Mouse (Mus musculus) cerebellum, postnatal 36 days (tissue): ENCODE results near the gene A930018P22Rik.
"Not testable (repeated sequence)": the region's sequence is repeated elsewhere in the genome, so short reads cannot be mapped to it uniquely, and the experiment has no call there.

ENCODE experiments used
- DNase-seq, 2 experiments: peaks; one replicate each; pipeline ENCODE4 v3.0.0; 2021 to 2022; ENCODE audit warnings: mixed read lengths in 2 of 2

Gene A930018P22Rik

GRCm38 (mm10) chr2:104122505-104123378 lies at the start of gene A930018P22Rik:
TSS of gene A930018P22Rik (plus strand) at chr2:104122769.
- peak; percentile 79 to 86 for DNase-seq

DNA sequence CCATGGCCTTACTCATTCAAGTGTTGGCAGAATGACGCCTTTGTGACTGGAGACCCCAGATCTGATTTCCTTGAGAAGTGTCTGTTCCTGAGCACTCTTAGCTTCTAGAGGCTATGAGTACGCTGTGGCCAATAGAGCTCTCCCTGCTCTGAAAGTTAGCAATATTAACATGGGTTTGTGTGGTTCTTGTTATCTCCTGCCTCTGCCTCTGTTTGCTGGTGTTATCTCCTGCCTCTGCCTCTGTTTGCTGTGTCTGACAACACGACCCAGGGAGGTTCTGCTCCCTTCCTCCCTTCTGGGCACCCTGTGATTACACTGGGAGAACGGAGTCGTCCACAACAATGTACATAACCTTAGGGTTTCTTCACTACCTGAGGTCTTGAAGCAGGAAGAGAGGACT lies 44.3 kb upstream of the A930018P22Rik start:
- DNase-seq: not testable (repeated sequence)

DNA sequence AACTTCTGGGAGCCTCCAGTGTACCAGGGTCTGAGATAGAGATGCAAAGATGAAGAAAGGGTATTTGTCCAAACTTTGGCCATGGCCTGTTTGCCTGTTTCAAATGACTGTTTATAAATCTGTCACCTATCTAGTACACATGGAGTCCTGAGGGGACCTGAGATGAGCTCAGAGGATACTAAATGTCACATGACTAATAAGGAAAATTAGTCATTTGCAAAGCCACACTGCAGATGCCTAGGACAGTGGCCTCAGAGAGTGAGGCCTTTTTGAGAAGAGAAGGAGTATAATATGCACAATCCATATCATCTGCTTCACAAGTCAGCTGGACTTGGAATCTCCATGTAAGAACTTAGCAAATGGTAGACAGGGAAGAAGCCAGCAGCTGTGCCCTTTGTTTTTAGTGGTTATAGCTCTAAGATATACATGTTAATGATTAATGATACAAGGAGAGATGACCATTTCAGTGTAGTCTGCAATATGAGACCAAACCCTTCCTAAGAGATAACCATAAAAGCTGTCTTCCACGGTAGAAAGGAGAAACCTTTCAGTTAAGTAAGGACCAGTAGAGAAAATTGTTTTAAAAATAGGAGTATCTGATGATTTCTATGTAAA lies 41.0 kb upstream of the A930018P22Rik start:
- not testable (repeated sequence) for DNase-seq

GRCm38 (mm10) chr2:104082474-104082873 lies 40.1 kb upstream of the A930018P22Rik start:
- DNase-seq: no peak

- not testable (repeated sequence) for DNase-seq
Measured at GRCm38 (mm10) chr2:104084027-104084426, 38.5 kb upstream of the A930018P22Rik start.

DNA sequence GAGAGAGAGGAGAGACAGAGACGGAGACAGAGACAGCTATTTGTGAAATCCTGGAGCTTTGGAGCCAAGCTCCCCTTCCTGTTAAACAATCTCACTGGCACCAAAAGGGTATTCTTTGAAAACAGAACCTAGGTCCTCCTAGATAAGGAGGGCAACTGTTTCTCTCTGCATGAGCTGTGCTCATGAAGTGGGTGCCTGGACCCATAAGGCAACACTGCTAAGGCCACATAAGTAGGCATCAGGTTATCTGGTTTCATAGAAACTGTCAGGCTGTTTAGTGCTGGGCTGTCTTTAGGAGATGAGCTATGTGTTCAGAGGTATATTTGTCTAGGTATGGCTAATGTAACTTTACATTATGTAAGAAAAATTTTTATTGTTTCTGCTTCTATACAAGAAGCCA lies 35.0 kb upstream of the A930018P22Rik start:
- DNase-seq: not testable (repeated sequence)

DNA sequence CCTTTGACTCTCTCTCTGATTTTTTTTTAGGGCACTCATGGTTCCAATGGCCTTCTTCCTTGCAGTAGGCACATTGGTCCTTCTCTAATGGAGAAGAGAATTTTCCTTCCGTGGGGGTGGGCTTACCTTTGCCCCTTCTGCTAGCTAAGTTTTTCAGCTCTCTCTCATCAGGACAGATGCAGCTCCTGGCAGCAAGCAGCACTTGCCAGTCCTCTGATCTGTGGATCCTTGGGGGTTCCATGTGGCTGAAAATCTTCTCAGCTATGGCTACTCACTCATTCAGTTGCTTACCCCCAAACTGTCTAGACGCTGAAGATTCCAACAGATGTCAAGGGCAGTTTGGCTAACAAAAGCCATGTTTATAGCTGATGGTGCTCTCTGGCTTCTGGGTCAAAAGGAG lies 29.3 kb upstream of the A930018P22Rik start:
- DNase-seq: no peak

GRCm38 (mm10) chr2:104095741-104096213 lies 26.8 kb upstream of the A930018P22Rik start, which contains the start of gene Cd59a:
TSS of gene Cd59a (plus strand) at chr2:104095801.
- peak; percentile 64 to 66 for DNase-seq

- no peak for DNase-seq
Measured at GRCm38 (mm10) chr2:104096256-104096655, 26.3 kb upstream of the A930018P22Rik start.

DNA sequence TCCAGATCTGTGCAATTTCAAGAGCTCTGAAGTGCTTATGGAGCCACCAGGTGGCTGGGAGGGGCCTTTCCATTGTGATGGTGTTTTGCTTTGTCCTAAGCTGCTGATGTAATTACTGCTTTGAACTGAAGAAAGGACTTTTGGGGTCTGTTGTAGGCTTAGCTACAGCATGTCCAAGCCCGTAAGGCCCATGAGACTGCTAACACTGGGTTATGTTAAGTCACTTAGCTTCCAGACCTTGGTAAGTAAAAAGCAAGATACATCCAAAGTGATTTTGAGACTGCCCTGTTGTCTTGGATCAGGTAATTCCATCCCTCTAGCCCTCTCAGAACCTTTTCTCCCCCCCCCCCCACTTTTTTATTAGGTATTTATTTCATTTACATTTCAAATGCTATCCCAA lies 25.8 kb upstream of the A930018P22Rik start:
- DNase-seq: not testable (repeated sequence)

- not testable (repeated sequence) for DNase-seq
Measured at GRCm38 (mm10) chr2:104097396-104097795, 25.2 kb upstream of the A930018P22Rik start.

- DNase-seq: no peak
Measured at GRCm38 (mm10) chr2:104098529-104099230, 23.9 kb upstream of the A930018P22Rik start.

- DNase-seq: no peak
Measured at GRCm38 (mm10) chr2:104099231-104099585, 23.4 kb upstream of the A930018P22Rik start.

DNA sequence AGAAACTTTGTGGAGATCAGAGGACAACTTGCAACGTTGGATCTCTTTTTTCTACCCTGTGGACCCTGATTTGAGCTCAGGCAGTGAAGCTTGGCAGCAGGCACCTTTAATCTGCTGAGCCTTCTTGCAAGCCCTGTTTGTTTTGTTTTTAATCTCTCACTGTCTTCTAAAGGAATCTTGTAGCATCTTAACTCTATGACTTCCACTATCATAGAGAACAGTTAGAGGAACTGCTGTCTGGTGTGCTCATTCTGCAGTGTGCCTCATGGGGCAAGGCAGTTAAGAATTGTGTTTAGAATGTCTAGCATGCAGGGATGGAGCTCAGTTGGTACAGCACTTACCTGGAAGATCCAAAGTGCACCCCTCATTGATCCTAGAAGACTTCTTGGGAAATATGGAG lies 22.6 kb upstream of the A930018P22Rik start:
- DNase-seq: no peak

- DNase-seq: no peak
Measured at GRCm38 (mm10) chr2:104104800-104105199, 17.8 kb upstream of the A930018P22Rik start.

DNA sequence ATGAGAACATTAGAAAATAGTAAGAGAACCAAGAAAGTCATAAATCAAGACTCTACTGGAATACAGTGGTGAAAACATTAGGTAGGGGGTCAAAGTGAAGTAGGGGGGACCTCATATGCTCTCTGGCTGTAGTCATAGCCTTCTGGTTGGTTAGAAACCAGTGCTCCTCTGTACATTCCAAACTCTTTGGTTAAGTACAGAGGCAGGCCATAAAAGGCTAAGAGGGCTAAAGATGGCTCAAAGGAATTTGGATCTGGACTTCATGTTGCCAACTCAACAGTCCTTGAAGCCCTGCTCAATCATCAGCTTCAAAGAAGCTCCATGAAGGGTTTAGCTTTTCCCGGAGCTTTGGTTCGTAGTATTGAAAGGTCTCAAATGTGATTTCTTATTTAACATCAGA lies 13.5 kb upstream of the A930018P22Rik start:
- not testable (repeated sequence) for DNase-seq

DNA sequence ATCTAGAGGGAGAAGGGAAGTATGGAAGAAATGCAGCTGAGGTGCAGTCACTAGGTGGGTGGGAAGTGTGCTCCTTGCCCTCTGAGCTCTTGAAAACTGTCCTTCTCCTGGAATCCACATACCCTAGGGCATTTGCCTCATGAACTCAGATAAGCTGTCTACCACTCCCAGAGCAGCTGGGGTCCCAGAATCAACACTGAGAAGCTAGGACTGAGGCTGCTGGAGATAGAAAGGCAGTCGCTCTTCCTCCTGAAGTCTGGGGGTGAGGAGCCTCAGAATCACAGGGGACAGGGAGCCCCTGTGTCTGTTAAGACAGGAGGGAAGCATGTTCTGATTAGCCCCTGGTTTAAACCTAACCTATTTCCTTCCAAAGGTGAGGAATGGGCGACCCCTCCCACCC lies 13.0 kb upstream of the A930018P22Rik start:
- DNase-seq: no peak

DNA sequence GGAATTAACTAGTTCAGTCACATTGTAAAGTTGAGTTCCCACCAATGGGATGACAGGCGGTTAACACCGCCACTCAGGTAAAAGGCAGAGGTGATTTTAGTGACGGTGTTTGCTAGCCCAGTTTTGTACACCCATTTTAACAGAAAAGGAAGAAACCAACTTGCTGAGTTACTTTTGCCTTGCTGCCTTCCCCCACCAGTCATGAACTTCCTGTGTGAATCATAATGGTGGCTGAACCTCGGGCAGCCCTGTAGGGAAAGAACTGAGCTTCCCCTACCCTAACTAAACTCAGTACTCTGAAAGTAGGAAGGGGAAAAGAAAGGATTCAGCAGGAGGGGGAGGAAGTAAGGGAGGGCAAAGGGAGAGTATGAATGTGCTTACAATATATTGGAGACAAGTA lies 12.5 kb upstream of the A930018P22Rik start:
- DNase-seq: no peak

DNA sequence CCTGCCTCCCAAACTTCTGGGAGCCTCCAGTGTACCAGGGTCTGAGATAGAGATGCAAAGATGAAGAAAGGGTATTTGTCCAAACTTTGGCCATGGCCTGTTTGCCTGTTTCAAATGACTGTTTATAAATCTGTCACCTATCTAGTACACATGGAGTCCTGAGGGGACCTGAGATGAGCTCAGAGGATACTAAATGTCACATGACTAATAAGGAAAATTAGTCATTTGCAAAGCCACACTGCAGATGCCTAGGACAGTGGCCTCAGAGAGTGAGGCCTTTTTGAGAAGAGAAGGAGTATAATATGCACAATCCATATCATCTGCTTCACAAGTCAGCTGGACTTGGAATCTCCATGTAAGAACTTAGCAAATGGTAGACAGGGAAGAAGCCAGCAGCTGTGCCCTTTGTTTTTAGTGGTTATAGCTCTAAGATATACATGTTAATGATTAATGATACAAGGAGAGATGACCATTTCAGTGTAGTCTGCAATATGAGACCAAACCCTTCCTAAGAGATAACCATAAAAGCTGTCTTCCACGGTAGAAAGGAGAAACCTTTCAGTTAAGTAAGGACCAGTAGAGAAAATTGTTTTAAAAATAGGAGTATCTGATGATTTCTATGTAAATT lies 11.3 kb upstream of the A930018P22Rik start:
- DNase-seq: not testable (repeated sequence)

DNA sequence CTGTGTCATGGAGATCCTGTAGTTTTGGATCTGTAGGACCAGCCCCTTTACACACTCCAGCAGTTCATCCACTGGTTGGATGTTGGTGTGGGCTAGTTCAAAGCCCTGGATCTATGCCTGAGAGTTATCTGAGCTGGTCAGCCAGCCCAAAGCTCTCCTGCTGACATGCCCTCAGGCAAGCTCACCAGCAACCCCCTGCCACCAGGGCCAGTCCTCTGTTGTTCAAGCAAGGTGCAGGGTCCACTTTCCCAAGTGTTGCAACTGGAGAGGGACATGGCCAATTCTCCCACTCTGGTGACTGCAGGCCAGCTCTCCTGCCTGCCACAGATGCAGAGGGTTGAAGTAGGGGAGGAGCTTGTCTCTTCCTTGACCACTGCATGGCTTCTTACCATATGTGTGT lies 9.0 kb upstream of the A930018P22Rik start:
- not testable (repeated sequence) for DNase-seq

DNA sequence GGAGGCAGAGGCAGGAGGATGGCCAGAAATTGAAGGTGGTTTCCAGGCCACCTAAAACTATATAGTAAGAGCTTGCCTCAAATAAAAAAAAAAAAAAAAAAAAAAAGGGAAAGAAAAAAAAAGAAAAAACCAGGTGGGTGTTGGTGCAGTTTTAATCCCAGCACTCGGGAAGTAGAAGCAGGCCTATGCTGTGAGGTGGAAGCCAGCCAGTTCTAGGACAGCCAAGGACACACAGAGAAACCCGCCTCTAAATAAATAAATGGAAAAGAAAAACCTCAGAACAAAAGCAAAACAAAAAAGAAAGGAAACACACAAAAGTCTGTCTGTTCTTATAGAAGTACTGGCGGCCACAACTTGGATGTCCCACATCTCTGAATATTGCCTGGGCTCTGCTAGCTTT lies 7.7 kb upstream of the A930018P22Rik start:
- no peak for DNase-seq

DNA sequence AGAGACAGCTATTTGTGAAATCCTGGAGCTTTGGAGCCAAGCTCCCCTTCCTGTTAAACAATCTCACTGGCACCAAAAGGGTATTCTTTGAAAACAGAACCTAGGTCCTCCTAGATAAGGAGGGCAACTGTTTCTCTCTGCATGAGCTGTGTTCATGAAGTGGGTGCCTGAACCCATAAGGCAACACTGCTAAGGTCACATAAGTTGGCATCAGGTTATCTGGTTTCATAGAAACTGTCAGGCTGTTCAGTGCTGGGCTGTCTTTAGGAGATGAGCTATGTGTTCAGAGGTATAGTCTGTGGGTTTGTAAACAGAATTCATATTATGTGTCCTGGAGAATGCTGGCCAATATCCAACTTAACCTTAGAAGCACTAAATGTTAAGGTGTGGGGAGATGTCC lies 5.4 kb upstream of the A930018P22Rik start:
- not testable (repeated sequence) for DNase-seq

GRCm38 (mm10) chr2:104119097-104119496 lies 3.5 kb upstream of the A930018P22Rik start:
- no peak for DNase-seq
